Mouse (Mus musculus) limb, embryonic 14.5 days (tissue): ENCODE results near the gene Phf21a. TPM values are rescaled to one million over a fixed set of nuclear protein-coding genes. Genes with fewer than 3 reads are reported as not detected.

ENCODE experiments used
- ATAC-seq: fragments of 200-750 bp; cut with Nextera tagmentation; 2 replicates; pipeline ENCODE4 v1.8.0; 2017; ENCODE audit warnings: low read depth, moderate number of reproducible peaks, moderate TSS enrichment; ENCODE audit not compliant: low FRiP score
- DNase-seq: peaks from one replicate; pipeline ENCODE4 v3.0.0-alpha.2; 2015; ENCODE audit warnings: low spot score
- H3K27ac ChIP-seq: fragments of 300-500 bp; sonication (generic); replicated peaks from 2 replicates; pipeline ENCODE4 v1.5.1; 2014; ENCODE audit warnings: low read depth, mild to moderate bottlenecking, low read length, moderate library complexity, mixed read lengths
- H3K27me3 ChIP-seq: fragments of 300-500 bp; sonication (generic); 2 replicates; pipeline ENCODE4 v1.6.1; 2014; ENCODE audit warnings: low read length, mixed read lengths; ENCODE audit not compliant: control insufficient read depth, insufficient read depth
- H3K36me3 ChIP-seq: fragments of 300-500 bp; sonication (generic); 2 replicates; pipeline ENCODE4 v1.6.1; 2014; ENCODE audit warnings: mild to moderate bottlenecking, low read length, moderate library complexity, mixed read lengths; ENCODE audit not compliant: control insufficient read depth, insufficient read depth
- H3K4me1 ChIP-seq: fragments of 300-500 bp; sonication (generic); 2 replicates; pipeline ENCODE4 v1.6.1; 2014; ENCODE audit warnings: antibody characterized with exemption, low read length, mixed read lengths; ENCODE audit not compliant: control insufficient read depth, insufficient read depth
- H3K4me2 ChIP-seq: fragments of 300-500 bp; sonication (generic); replicated peaks from 2 replicates; pipeline ENCODE4 v1.6.1; 2014; ENCODE audit warnings: low read depth, mild to moderate bottlenecking, low read length, moderate library complexity; ENCODE audit not compliant: severe bottlenecking
- H3K4me3 ChIP-seq: fragments of 300-500 bp; sonication (generic); replicated peaks from 2 replicates; pipeline ENCODE4 v1.5.1; 2014; ENCODE audit warnings: low read length
- H3K9ac ChIP-seq: fragments of 300-500 bp; sonication (generic); 2 replicates; pipeline ENCODE4 v1.6.1; 2014; ENCODE audit warnings: mild to moderate bottlenecking, low read depth, low read length, moderate library complexity; ENCODE audit not compliant: severe bottlenecking
- H3K9me3 ChIP-seq: fragments of 300-500 bp; sonication (generic); 2 replicates; pipeline ENCODE4 v1.6.1; 2016; ENCODE audit warnings: low read length; ENCODE audit not compliant: control insufficient read depth
- POLR2A ChIP-seq: fragments of 200-500 bp; IDR thresholded peaks from 2 replicates; pipeline ENCODE4 v1.8.0; 2012; ENCODE audit warnings: inconsistent platforms, mild to moderate bottlenecking, moderate library complexity, borderline replicate concordance; ENCODE audit not compliant: insufficient read depth, insufficient read length; ENCODE audit errors: extremely low read depth
- WGBS: fragments of 180-500 bp; shearing (Covaris S2); extraction: QIAGEN DNeasy Blood & Tissue Kit; methylation state at CpG from one replicate; pipeline ENCODE4 v1.1.7; 2014; 5-methylcytosine and 5-hydroxymethylcytosine counted together
- polyA plus RNA-seq, 2 experiments: library from polyadenylated mRNA; depleted of rRNA in 1 of 2; stranded (reverse) in 1 of 2; unstranded in 1 of 2; fragments of >200 nt; fragmentation: Nextera tagmentation in 1 of 2; extraction: Ambion mirVana in 1 of 2; gene quantifications; 2 replicates each; pipeline versions ENCODE4 v1.2.1 to v1.2.3; 2012 to 2014

The Phf21a gene
- polyA plus RNA-seq, 2 experiments = 38.2 to 96.0 TPM

GRCm38 (mm10) chr2:92350686-92351085 is 257.8 kb downstream of the Phf21a start:
- no peak for TF ChIP-seq POLR2A
- no peak overlapping the region for H3K4me2 ChIP-seq
- H3K9me3 ChIP-seq = no peaks in the 10 kb centered on the region
- H3K27me3 ChIP-seq = no peaks in the 10 kb centered on the region
- no peak overlapping the region for H3K9ac ChIP-seq
- H3K4me3 ChIP-seq = no peak overlapping the region
- no peak for ATAC-seq
- no peak overlapping the region for H3K27ac ChIP-seq
- no peaks in the 10 kb centered on the region for H3K4me1 ChIP-seq
- no peak for DNase-seq
- peaks cover 76% of the 10 kb centered on the region for H3K36me3 ChIP-seq
- WGBS = 59% methylated on average over 5 of the region's 5 CpGs

- no peak for ATAC-seq
- no peaks in the 10 kb centered on the region for H3K9me3 ChIP-seq
- WGBS = 68% methylated on average over 5 of the region's 5 CpGs
- peaks cover 86% of the 10 kb centered on the region for H3K36me3 ChIP-seq
- H3K4me2 ChIP-seq = no peak overlapping the region
- H3K4me3 ChIP-seq = no peak overlapping the region
- no peak overlapping the region for H3K9ac ChIP-seq
- H3K4me1 ChIP-seq = no peaks in the 10 kb centered on the region
- TF ChIP-seq POLR2A = no peak
- DNase-seq = no peak
- H3K27me3 ChIP-seq = no peaks in the 10 kb centered on the region
- no peak overlapping the region for H3K27ac ChIP-seq
Observed at GRCm38 (mm10) chr2:92353402-92353801, 260.5 kb downstream of the Phf21a start.

DNA sequence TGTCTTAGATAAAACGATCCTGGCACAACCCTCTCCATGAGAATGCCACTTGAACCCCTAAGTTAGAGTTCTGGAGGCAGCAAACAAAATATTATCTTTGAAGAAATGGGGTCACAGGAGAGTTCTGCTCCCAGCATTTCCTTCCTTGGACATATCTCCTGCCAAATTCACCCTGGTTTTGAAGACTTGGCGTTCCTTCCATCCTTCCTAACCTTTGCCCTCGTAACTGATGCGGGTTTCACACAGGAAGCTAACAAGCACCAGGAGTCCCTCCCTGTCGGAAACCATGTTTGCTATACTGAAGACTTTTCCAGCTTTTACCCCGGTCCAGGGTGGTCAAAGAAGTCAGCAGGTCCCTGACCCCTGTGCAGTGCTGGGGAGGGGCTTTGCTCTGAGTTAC is 261.3 kb downstream of the Phf21a start:
- Histone ChIP-seq H3K27ac (no peak overlapping the region), H3K36me3 (peaks cover 85% of the 10 kb centered on the region), H3K4me1 (no peaks in the 10 kb centered on the region), H3K9ac (no peak overlapping the region), H3K27me3 (no peaks in the 10 kb centered on the region), H3K4me3 (no peak overlapping the region), H3K4me2 (no peak overlapping the region), H3K9me3 (no peaks in the 10 kb centered on the region)
- ATAC-seq (no peak), DNase-seq (no peak)
- no peak for TF ChIP-seq POLR2A
- 45% methylated on average over 6 of the region's 6 CpGs for WGBS

DNA sequence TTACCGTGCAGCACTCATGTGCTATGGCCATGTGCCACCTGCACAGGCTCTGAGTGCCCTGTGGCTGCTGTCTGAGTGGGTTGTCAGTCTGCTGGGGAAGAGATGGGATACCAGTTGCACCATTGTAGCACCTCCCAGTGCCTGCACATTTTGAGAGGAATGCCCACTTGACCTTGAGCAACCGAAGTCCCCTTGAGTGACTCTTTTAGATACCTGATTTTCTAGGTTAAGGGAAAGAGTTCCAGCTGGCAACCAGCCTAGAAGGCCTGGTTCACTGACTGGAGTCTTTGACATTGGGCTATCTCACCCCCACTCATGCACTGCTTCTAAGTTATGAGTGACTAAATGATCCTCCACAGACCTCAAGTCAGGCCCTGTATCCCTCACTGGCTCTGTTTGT is 266.4 kb downstream of the Phf21a start:
- no peaks in the 10 kb centered on the region for H3K9me3 ChIP-seq
- H3K4me3 ChIP-seq = no peak overlapping the region
- H3K36me3 ChIP-seq = peaks cover 86% of the 10 kb centered on the region
- H3K9ac ChIP-seq = no peak overlapping the region
- TF ChIP-seq POLR2A = no peak
- no peak overlapping the region for H3K4me2 ChIP-seq
- H3K4me1 ChIP-seq = no peaks in the 10 kb centered on the region
- ATAC-seq (no peak), DNase-seq (no peak)
- H3K27ac ChIP-seq = no peak overlapping the region
- WGBS = 87% methylated on average over 2 of the region's 2 CpGs
- no peaks in the 10 kb centered on the region for H3K27me3 ChIP-seq

- Histone ChIP-seq H3K27me3 (no peaks in the 10 kb centered on the region), H3K4me3 (no peak overlapping the region), H3K9ac (no peak overlapping the region), H3K9me3 (no peaks in the 10 kb centered on the region), H3K4me1 (no peaks in the 10 kb centered on the region), H3K4me2 (no peak overlapping the region), H3K36me3 (peaks cover 80% of the 10 kb centered on the region), H3K27ac (no peak overlapping the region)
- no peak for DNase-seq
- no peak for ATAC-seq
- no peak for TF ChIP-seq POLR2A
- WGBS = 72% methylated on average over 25 of the region's 25 CpGs
Observed at GRCm38 (mm10) chr2:92360186-92360823, 267.4 kb downstream of the Phf21a start.
